Mouse (Mus musculus) frontal cortex, postnatal 14 days (tissue): ENCODE results near the gene 9930104L06Rik.
"Not testable (repeated sequence)": the region's sequence is repeated elsewhere in the genome, so short reads cannot be mapped to it uniquely, and the experiment has no call there.

Experiments
- DNase-seq, 2 experiments: peaks; one replicate each; pipeline ENCODE4 v3.0.0; 2022; ENCODE audit warnings: low spot score in 2 of 2

9930104L06Rik gene

GRCm38 (mm10) chr4:124936613-124937471, at the start of gene 9930104L06Rik:
9930104L06Rik (plus strand) TSS chr4:124937048.
- peak; percentile 93 to 94 for DNase-seq

GRCm38 (mm10) chr4:124888702-124889101, 48.1 kb upstream of the 9930104L06Rik start:
- DNase-seq = no peak

GRCm38 (mm10) chr4:124889935-124890334, 46.9 kb upstream of the 9930104L06Rik start:
- DNase-seq = no peak

- no peak for DNase-seq
Measured at GRCm38 (mm10) chr4:124890831-124891230, 46.0 kb upstream of the 9930104L06Rik start.

GRCm38 (mm10) chr4:124893769-124894168, 43.1 kb upstream of the 9930104L06Rik start:
- DNase-seq = no peak

- peak in 1 of 2 experiments; percentile 34 for DNase-seq
Measured at GRCm38 (mm10) chr4:124894508-124895428, 42.1 kb upstream of the 9930104L06Rik start.

- DNase-seq = no peak
Measured at GRCm38 (mm10) chr4:124898428-124898827, 38.4 kb upstream of the 9930104L06Rik start.

GRCm38 (mm10) chr4:124899906-124900305, 36.9 kb upstream of the 9930104L06Rik start:
- DNase-seq = no peak

GRCm38 (mm10) chr4:124905417-124905816, 31.4 kb upstream of the 9930104L06Rik start:
- no peak for DNase-seq

- DNase-seq = no peak
Measured at GRCm38 (mm10) chr4:124905971-124906822, 30.7 kb upstream of the 9930104L06Rik start.

GRCm38 (mm10) chr4:124928102-124928501, 8.7 kb upstream of the 9930104L06Rik start:
- DNase-seq = no peak

GRCm38 (mm10) chr4:124939211-124939610, 2.4 kb downstream of the 9930104L06Rik start, which contains the start of gene Cdca8:
Cdca8 (minus strand) TSS chr4:124939311.
- not testable (repeated sequence) for DNase-seq

- peak; percentile 48 to 80 for DNase-seq
Measured at GRCm38 (mm10) chr4:124943022-124943421, 6.2 kb downstream of the 9930104L06Rik start.

- DNase-seq = no peak
Measured at GRCm38 (mm10) chr4:124943781-124944180, 6.9 kb downstream of the 9930104L06Rik start.

GRCm38 (mm10) chr4:124944961-124945360, 8.1 kb downstream of the 9930104L06Rik start:
- no peak for DNase-seq

- DNase-seq = no peak
Measured at GRCm38 (mm10) chr4:124949488-124949887, 12.6 kb downstream of the 9930104L06Rik start.

GRCm38 (mm10) chr4:124950181-124951035, 13.6 kb downstream of the 9930104L06Rik start:
- no peak for DNase-seq

GRCm38 (mm10) chr4:124951036-124951433, 14.2 kb downstream of the 9930104L06Rik start:
- DNase-seq = no peak

GRCm38 (mm10) chr4:124953546-124953945, 16.7 kb downstream of the 9930104L06Rik start:
- no peak for DNase-seq

- DNase-seq = no peak
Measured at GRCm38 (mm10) chr4:124957284-124957683, 20.4 kb downstream of the 9930104L06Rik start.
